Mouse (Mus musculus) cerebellum, adult 11 months (tissue): ENCODE measurements around the gene Gm20388.
"Not testable (repeated sequence)": the region's sequence is repeated elsewhere in the genome, so short reads cannot be mapped to it uniquely, and the experiment has no call there.

ENCODE experiments used
- DNase-seq: peaks from one replicate; pipeline ENCODE4 v3.0.0; 2022

The Gm20388 gene

DNA sequence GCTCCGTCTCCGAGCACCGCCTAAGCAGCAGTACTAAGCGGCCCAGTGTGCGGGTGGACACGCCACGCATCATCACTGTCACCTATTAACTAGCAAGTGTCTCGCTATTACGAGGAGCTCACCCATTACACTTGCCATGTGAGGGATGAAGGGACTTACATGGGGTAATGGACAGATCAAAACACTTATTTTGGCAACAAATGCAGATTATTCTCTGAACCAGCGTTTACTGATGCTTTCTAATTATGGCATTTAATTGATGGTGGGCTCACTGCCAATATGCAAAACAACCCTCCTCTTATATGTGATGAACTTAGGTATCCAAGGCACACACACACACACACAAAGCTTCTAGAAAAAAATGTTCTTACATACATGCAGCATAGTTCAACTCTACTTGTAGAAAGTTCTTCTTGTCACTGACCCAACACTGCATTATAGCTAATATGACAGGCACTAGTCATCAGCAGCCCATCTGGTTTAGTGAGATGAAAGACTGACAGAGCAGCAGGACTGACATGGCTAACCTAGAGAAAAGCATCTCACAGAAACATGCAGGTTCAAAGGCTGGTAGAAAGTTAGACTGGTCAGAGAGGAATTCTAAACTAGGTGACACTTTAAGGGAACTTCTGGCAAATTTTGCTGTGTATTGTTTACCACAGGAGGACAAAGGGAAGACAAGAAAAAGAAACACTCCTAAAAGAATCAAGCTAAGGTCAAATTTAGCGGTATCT, 3128.9 kb downstream of the Gm20388 start:
- no peak for DNase-seq

- no peak for DNase-seq
Measured at GRCm38 (mm10) chr8:123040110-123040650, 3129.5 kb downstream of the Gm20388 start.

- peak; percentile 54 for DNase-seq
Measured at GRCm38 (mm10) chr8:123041008-123041773, 3130.6 kb downstream of the Gm20388 start.

DNA sequence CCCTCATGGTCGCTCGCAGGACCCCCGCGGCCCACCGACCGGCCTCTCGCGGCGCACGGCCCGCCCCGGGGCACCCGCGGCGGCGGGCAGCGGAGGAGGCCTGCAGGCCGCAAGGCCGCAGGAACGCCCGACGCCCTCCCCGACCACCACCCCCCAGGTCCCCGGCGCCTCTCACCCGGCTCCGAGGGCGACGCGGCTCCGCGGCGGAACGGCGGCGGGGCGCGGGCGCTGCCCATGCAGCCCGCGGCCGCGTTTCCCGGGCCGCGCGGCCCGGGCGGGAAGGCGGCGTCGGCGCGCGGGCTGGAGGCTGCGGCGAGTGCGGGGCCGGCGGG, 3131.1 kb downstream of the Gm20388 start:
- no peak for DNase-seq

GRCm38 (mm10) chr8:123042158-123042973, 3131.7 kb downstream of the Gm20388 start, which contains the start of gene Ankrd11:
Gene Ankrd11 (minus strand): TSS chr8:123042277.
- peak; percentile 100 for DNase-seq

DNA sequence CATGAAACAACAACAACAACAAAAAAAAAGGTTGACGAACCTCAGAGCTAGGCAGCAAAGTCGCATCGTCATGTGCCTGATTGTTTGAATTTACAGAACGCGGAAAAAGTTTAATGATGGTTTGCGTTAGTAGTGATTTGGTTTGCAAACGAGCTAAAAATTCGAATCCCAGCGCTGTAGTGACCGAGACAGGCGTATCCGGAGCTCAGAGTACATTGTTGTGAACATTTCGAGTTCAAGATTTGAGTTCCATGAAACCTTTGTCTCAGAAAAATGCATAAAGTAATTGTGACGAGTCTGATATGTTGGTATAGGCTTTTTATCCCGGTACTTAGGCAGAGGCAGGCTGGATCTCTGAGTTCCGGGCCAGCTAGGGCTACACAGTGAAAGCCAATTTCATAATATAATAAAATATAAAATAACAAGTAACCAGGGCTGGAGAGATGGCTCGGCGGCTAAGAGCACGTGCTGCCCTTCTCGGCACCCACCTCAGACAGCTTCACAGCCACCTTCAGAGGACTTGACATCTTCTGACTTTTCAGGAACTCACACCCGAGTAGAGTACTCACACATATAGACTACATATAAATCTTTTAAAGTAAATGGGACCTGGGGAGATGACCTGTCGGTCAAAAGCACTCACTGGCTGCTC, 3132.5 kb downstream of the Gm20388 start:
- no peak for DNase-seq

DNA sequence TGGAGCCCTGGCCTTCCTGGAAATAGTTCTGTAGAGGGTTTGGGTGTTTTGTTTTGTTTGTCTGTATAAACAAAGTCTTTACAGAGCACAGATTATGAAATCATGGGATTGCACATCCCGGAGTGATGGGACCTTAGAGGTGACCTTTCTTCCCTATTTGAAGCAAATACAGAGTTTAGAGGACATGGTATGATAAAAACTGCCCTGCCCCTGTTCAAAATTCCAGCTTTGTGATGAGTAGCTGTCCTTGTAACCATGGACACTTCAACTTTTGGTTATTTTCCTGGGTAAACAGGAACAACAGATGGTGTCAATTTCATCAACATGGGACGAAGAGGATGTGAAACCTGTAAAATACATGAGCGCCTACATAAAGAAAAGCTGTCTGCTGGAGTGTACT, 3133.3 kb downstream of the Gm20388 start:
- no peak for DNase-seq

GRCm38 (mm10) chr8:123044743-123045425, 3134.2 kb downstream of the Gm20388 start:
- DNase-seq, result not testable (repeated sequence)

GRCm38 (mm10) chr8:123046706-123047105, 3136.1 kb downstream of the Gm20388 start:
- no peak for DNase-seq

DNA sequence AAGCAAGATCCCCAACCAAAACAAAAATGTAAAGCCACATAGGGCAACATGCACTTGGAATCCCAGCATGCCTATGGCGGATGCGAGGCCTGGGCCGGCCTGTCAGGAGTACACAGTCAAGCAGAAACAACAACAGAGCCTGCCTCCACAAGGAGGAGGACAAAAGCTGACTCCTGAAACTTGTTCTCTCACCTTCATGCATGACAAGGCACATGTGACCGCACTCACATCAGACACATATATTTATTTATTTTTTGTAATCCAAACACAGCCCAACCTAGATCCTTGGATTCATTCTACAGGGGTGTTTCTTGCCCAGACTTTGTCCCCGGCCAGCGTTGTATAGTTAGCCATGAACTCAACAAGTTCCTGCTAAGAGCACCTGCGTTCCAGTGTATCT, 3137.2 kb downstream of the Gm20388 start:
- DNase-seq, result no peak

GRCm38 (mm10) chr8:123048402-123048801, 3137.8 kb downstream of the Gm20388 start:
- no peak for DNase-seq

DNA sequence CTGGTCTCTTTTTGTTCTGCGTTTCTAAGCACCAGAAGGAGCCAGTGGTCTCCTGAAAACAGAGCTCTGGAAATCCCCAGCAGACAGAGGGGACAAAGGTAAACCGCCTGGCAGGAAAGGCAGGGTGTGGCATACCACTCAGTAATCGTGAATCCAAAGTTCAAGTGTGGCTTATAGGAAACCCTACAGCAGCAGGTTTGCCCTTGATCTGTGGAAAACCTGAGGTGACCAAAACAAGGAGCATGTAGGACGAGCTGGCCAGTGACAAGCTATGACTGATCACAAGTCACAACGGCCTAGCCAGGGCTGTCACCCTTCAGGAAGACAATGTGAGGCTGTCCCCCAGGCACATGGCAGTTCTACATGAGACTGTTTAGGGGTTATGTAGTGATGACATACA, 3140.8 kb downstream of the Gm20388 start:
- no peak for DNase-seq

GRCm38 (mm10) chr8:123062721-123063120, 3152.1 kb downstream of the Gm20388 start, which contains the start of gene Spg7:
Gene Spg7 (plus strand): TSS chr8:123062942.
- no peak for DNase-seq

GRCm38 (mm10) chr8:123064072-123064471, 3153.4 kb downstream of the Gm20388 start:
- no peak for DNase-seq

GRCm38 (mm10) chr8:123064809-123065213, 3154.2 kb downstream of the Gm20388 start:
- DNase-seq, result no peak

DNA sequence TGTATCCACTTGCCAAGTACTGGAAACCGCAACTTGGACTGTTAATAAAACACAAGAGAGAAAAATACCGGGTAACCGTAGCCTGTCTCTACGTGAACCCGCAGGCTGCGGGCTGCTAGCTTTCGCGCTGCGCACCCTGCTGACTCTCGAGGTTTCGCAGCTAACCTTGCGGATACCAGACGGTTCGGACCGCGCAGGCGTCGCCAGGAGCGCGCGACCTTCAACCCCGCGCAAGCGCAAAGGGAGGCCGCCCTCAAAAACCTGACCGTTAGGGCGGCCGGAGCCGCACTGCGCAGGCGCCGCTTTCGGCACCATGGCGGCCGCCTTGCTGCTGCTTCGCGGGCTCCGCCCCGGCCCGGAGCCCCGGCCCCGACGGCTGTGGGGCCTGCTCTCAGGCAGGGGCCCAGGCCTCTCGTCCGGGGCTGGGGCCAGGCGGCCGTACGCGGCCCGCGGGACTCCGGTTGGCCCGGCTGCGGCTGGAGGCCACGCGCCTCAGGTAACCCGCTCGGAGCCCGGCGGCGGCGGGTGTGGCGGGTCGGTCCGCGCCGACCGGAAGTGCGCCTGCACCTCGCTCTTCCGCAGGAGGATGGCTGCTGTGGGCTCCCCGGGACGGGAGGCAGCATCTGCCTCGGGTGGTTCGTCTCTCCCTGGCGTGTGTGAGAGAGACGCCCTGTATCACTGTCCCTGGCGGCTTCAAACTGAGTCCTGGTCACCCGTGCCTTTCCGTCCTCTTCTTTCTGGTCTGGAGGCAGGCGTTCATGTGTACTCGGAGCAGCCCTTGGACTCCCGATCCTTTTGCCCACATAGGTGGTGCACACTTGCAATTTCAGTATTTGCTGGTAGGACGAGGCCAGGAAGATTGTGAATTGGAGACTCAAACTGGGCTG, 3154.8 kb downstream of the Gm20388 start:
- peak; percentile 96 for DNase-seq

DNA sequence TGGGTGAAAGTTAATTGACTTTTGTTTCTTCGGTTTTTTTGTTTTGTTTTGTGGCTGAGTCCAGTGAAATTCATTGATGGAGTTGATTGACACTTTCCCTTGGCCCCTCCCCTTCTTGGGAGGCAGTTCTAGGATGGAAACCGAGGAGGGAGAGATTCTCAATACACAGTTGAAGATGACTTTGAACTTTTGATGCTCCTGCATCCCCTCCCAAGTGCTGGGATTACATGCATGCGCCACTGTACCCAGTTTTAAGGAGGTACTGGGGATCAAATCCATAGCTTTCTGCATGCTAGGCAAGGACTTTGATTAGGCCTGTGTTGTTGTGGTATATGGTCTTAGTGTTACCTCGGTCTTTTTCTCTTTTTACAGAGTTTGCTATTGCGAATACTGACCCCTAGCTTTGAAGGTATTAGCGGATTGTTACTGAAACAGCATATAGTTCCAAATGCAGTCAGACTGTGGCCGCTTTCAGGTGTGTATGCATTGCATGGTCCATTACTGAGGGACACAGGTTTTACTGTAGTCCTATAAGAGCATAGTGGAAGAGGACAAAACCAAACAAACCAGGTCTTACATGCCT, 3155.6 kb downstream of the Gm20388 start:
- DNase-seq, result no peak

GRCm38 (mm10) chr8:123071176-123071575, 3160.5 kb downstream of the Gm20388 start:
- DNase-seq, result no peak

DNA sequence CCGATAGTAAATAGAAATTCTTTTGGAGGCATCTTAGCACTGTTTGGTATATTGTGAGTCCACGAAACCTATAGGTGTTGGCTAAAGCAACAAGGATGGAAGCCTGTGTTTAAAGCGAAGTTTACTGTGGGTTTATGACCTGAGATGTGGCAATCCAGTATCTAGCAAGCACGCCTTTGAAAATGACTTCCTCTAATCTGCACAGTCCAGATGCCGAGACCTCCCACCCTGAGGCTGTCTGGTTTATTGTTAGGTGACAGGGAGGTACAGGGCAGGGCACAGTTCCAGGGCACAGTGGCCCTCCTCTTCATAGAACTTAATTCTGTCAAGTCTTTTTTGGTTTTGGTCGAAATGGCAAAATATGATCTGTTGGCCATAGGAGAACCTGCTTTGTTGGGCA, 3166.6 kb downstream of the Gm20388 start:
- no peak for DNase-seq

DNA sequence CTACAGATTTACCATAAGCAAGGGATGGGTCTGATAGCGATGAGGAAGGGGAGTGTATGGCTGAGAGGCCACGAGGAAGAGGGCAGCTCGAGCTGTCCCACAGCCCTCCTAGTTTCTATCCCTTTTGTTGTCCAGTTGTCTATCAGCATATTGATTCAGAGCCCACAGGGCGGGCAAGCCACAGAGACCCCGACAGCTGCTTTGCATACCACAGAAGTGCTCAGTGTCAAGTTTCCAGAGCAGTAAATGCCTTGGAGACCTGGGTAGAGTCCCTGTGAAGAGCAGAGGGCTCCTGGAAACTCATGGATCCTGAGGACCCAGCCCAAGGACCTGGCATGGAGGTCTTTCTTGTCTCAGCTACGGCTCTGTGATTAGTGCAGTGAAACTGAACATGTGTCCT, 3172.4 kb downstream of the Gm20388 start:
- no peak for DNase-seq

DNA sequence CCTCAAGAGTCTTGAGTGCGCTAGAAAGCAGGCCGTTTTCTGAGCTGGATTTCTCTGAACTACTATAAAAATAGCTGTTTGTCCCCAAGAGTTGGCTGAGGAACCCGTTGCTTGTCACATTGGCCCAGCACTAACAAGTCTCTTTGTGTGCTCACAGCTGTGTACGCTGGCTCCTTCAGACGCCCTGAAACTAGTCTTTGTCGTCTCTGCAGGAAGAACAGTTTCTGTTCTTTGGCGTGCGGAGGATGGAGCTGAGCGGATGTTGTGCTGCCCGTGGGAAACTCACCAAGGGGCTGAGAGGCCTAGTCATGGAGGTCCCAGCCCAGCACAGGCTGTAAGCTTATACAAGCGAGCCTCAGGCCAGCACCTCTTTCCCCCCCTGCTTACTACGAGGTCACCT, 3173.0 kb downstream of the Gm20388 start:
- no peak for DNase-seq
